Mouse (Mus musculus) liver, postnatal 0 days (tissue): ENCODE measurements around the gene Ap3d1.

Experiments used
- CTCF ChIP-seq: sonication (generic); IDR thresholded peaks from 2 replicates; pipeline ENCODE4 v1.5.1; 2016; ENCODE audit warnings: antibody characterized with exemption, low read depth
- EP300 ChIP-seq: IDR thresholded peaks from 2 replicates; pipeline ENCODE4 v1.6.1; 2016; ENCODE audit warnings: antibody characterized with exemption, low read depth, mild to moderate bottlenecking

DNA sequence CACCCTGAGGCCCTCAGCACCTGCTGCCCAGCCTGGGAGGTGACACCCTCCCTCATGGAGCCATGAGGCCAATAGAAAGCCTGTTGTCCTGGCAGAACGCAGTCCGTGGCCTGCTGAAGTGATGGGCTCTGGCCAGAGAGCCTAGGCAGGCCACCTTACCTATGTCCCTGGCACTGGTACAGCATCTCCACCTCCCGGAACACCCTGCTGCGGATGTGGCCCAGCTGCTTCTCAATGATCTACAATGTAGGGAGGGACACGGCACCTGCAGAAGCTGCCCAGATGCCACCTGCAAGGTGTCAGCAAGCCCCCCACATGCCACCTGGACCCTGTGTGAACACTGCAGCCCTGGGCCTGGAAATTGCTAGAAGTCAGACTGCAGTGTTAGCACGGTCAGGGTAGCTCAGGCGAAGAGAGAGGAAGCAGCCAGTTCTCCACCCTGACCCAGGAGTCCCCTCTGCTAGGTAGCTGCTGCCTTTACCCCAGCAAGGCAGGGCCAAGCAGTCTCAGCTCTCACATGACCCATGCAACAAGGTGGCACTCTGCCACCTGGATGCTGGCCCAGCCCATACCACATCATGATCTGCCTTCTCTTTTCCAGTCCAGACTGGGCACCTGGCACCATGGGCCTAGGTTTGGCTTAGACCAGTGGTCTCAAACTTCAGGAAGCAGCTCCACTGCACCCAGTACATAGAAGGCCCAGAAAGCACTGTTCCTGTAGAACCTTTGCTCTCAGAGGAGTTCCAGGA is 72.2 kb downstream of the Ap3d1 start:
- no peak for TF ChIP-seq EP300
- no peak for TF ChIP-seq CTCF
